Mouse (Mus musculus): ENCODE measurements around the gene Terb1. TPM values are rescaled to one million over a fixed set of nuclear protein-coding genes. Genes with fewer than 3 reads are reported as not detected.

Gene Terb1
- total RNA-seq (2021), result 1 to 10 TPM; 1.0 to 1.6 TPM
- long read RNA-seq, experiment 1, result 0 reads
- long read RNA-seq, experiment 2, partial matches to known transcripts, result 0 of 1 reads
- long read RNA-seq, experiment 2, other reads (novel, unspliced or antisense), result 1 of 1 reads

- peak; percentile 31 to 47 for DNase-seq (ENCODE audit: low spot score in 2 of 2)
- intact Hi-C loops (cut with DNase I), result loop anchor here (5.0 kb wide), 1 partner anchor 67 kb away; the partner anchor contains the start of gene Dync1li2
Measured at GRCm38 (mm10) chr8:104509061-104510006, at the start of gene Terb1. Gene Terb1 (minus strand): TSS chr8:104509910.

GRCm38 (mm10) chr8:104557226-104557625 lies 47.5 kb upstream of the Terb1 start:
- no peak for DNase-seq (ENCODE audit: low spot score in 2 of 2)
- intact Hi-C loops (cut with DNase I), result no loop called here

- intact Hi-C loops (cut with DNase I), result no loop called here
- DNase-seq (ENCODE audit: low spot score in 2 of 2), result no peak
Measured at GRCm38 (mm10) chr8:104555191-104555590, 45.5 kb upstream of the Terb1 start.

- no peak for DNase-seq (ENCODE audit: low spot score in 2 of 2)
- intact Hi-C loops (cut with DNase I), result no loop called here
Measured at GRCm38 (mm10) chr8:104543440-104544045, 33.8 kb upstream of the Terb1 start.

GRCm38 (mm10) chr8:104542160-104542559 lies 32.5 kb upstream of the Terb1 start:
- DNase-seq (ENCODE audit: low spot score in 2 of 2), result peak; percentile 79 to 86
- intact Hi-C loops (cut with DNase I), result no loop called here

GRCm38 (mm10) chr8:104541515-104541880 lies 31.8 kb upstream of the Terb1 start:
- intact Hi-C loops (cut with DNase I), result no loop called here

GRCm38 (mm10) chr8:104540710-104541514 lies 31.2 kb upstream of the Terb1 start:
- peak in 1 of 2 experiments; percentile 55 for DNase-seq (ENCODE audit: low spot score in 2 of 2)
- intact Hi-C loops (cut with DNase I), result no loop called here

More at GRCm38 (mm10) chr8:104541515-104541880, 31.8 kb upstream of the Terb1 start:
- DNase-seq (ENCODE audit: low spot score in 2 of 2), result no peak

- DNase-seq (ENCODE audit: low spot score in 2 of 2), result no peak
- intact Hi-C loops (cut with DNase I), result no loop called here
Measured at GRCm38 (mm10) chr8:104540238-104540637, 30.5 kb upstream of the Terb1 start.

- intact Hi-C loops (cut with DNase I), result loop anchor here (5.0 kb wide), 1 partner anchor 33 kb away; no protein-coding TSS in a partner anchor
- DNase-seq (ENCODE audit: low spot score in 2 of 2), result peak in 1 of 2 experiments; percentile 57
Measured at GRCm38 (mm10) chr8:104539566-104539965, 29.9 kb upstream of the Terb1 start.

GRCm38 (mm10) chr8:104538896-104539295 lies 29.2 kb upstream of the Terb1 start:
- DNase-seq (ENCODE audit: low spot score in 2 of 2), result peak in 1 of 2 experiments; percentile 49
- intact Hi-C loops (cut with DNase I), result loop anchor here (5.0 kb wide), 1 partner anchor 33 kb away; no protein-coding TSS in a partner anchor

GRCm38 (mm10) chr8:104536028-104536427 lies 26.3 kb upstream of the Terb1 start:
- intact Hi-C loops (cut with DNase I), result loop anchor here (5.0 kb wide), 1 partner anchor 36 kb away; no protein-coding TSS in a partner anchor
- no peak for DNase-seq (ENCODE audit: low spot score in 2 of 2)

- DNase-seq (ENCODE audit: low spot score in 2 of 2), result no peak
Measured at GRCm38 (mm10) chr8:104535378-104535777, 25.7 kb upstream of the Terb1 start.

GRCm38 (mm10) chr8:104534779-104535141 lies 25.1 kb upstream of the Terb1 start:
- intact Hi-C loops (cut with DNase I), result loop anchor here (5.0 kb wide), 1 partner anchor 38 kb away; no protein-coding TSS in a partner anchor

More at GRCm38 (mm10) chr8:104535378-104535777, 25.7 kb upstream of the Terb1 start:
- intact Hi-C loops (cut with DNase I), result loop anchor here (5.0 kb wide), 1 partner anchor 37 kb away; no protein-coding TSS in a partner anchor

GRCm38 (mm10) chr8:104533971-104534778 lies 24.5 kb upstream of the Terb1 start, which contains the start of the genes Nae1 and Car7:
Gene Nae1 (minus strand): TSS chr8:104534637.
Gene Car7 (plus strand): TSS chr8:104534689.
- intact Hi-C loops (cut with DNase I), result no loop called here
- peak; percentile 94 to 95 for DNase-seq (ENCODE audit: low spot score in 2 of 2)

More at GRCm38 (mm10) chr8:104534779-104535141, 25.1 kb upstream of the Terb1 start:
- DNase-seq (ENCODE audit: low spot score in 2 of 2), result no peak

GRCm38 (mm10) chr8:104533551-104533950 lies 23.8 kb upstream of the Terb1 start:
- no peak for DNase-seq (ENCODE audit: low spot score in 2 of 2)
- intact Hi-C loops (cut with DNase I), result no loop called here

- intact Hi-C loops (cut with DNase I), result no loop called here
Measured at GRCm38 (mm10) chr8:104529671-104530070, 20.0 kb upstream of the Terb1 start.

GRCm38 (mm10) chr8:104517872-104518271 lies 8.2 kb upstream of the Terb1 start:
- DNase-seq (ENCODE audit: low spot score in 2 of 2), result no peak

More at GRCm38 (mm10) chr8:104529671-104530070, 20.0 kb upstream of the Terb1 start:
- DNase-seq (ENCODE audit: low spot score in 2 of 2), result no peak

GRCm38 (mm10) chr8:104510134-104510533 lies 424 bp upstream of the Terb1 start:
- no peak for DNase-seq (ENCODE audit: low spot score in 2 of 2)
- intact Hi-C loops (cut with DNase I), result no loop called here

More at GRCm38 (mm10) chr8:104517872-104518271, 8.2 kb upstream of the Terb1 start:
- intact Hi-C loops (cut with DNase I), result loop anchor here (5.0 kb wide), 1 partner anchor 96 kb away; no protein-coding TSS in a partner anchor

Data from left cerebral cortex, postnatal 14 days (tissue).